12 mouse cellular contexts compared by ENCODE assay signal in the genomic region with DNA sequence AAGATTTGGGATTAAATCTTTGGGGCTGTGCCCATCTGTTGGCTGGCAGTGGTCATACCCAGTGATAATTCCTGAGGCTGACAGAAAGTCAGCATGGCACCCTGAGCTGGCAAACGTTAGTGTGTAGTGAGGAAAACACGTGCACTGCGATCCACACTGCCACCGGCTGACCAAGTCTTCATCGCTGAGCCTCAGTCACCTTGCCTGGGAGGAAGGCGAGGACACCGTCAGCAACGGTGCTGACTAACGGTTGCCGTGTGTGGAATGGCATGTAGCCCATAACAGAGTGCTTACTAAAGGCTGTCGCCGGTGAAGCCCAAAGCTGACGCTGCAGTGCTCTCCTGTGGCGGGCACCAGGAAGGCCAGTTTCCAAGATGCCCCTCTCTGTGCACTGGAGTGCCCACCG. TPM values are rescaled to one million over a fixed set of nuclear protein-coding genes. Genes with fewer than 3 reads are reported as not detected.
A peak's percentile ranks its signal among the peaks of the same experiment; 100 is the strongest.
DNase-seq lines count a peak whose midpoint lies in the region; ATAC-seq lines count a peak whose summit lies in the region.
"Had no signal": no experiment of that assay in that cellular context is flagged by ENCODE, and none has a peak within 500 bp of the region (broad histone marks: within the 10 kb centered on the region; RNA-seq: fewer than 3 reads in every experiment).

No protein-coding gene starts in this region.

- H3K27me3 ChIP-seq in heart, embryonic 13.5 days (replicated peaks), result no peaks in the 10 kb centered on the region
- H3K27me3 ChIP-seq: neural tube, embryonic 15.5 days had no signal

- peaks cover 47% of the 10 kb centered on the region for H3K4me1 ChIP-seq in heart, embryonic 13.5 days
- H3K4me1 ChIP-seq: neural tube, embryonic 15.5 days had no signal

- ATAC-seq in heart, embryonic 13.5 days (ENCODE audit: extremely low read depth, insufficient number of reproducible peaks, low FRiP score, low TSS enrichment), result no peak

- H3K27ac ChIP-seq in heart, embryonic 13.5 days (replicated peaks), result peak overlapping the region; percentile 96
- H3K27ac ChIP-seq: forebrain, embryonic 12.5 days; neural tube, embryonic 15.5 days had no signal

- no peak overlapping the region for H3K4me3 ChIP-seq in heart, embryonic 13.5 days
- H3K4me3 ChIP-seq: forebrain, embryonic 12.5 days; neural tube, embryonic 15.5 days had no signal

- no peak overlapping the region for H3K4me2 ChIP-seq in heart, embryonic 13.5 days
- H3K4me2 ChIP-seq: forebrain, embryonic 12.5 days; neural tube, embryonic 15.5 days had no signal

- H3K9me3 ChIP-seq in heart, embryonic 13.5 days, result no peaks in the 10 kb centered on the region
- H3K9me3 ChIP-seq: forebrain, embryonic 12.5 days; neural tube, embryonic 15.5 days had no signal

- H3K36me3 ChIP-seq in heart, embryonic 13.5 days, result peaks cover 98% of the 10 kb centered on the region

- WGBS in heart, embryonic 13.5 days, result 62% methylated on average over 15 of the region's 15 CpGs

- peak; percentile 32 to 37 for DNase-seq in layer of hippocampus, postnatal 10 days (ENCODE audit: low spot score in 2 of 2)
- no peak for DNase-seq in layer of hippocampus, adult 9-10 months (ENCODE audit: low spot score)
- peak; percentile 33 to 49 for DNase-seq in cerebellum, adult 18-20 months
- DNase-seq in cerebellum, postnatal 25 days, result peak; percentile 57 to 67
- DNase-seq in urinary bladder, postnatal 25 days (ENCODE audit: low spot score), result no peak
- no peak for DNase-seq in thymus, postnatal 14 days
- DNase-seq in kidney, postnatal 36 days, result no peak
- DNase-seq: kidney, adult 18-20 months; liver had no signal

- no peak overlapping the region for H3K9ac ChIP-seq in heart, embryonic 13.5 days
- H3K9ac ChIP-seq: forebrain, embryonic 12.5 days; neural tube, embryonic 15.5 days had no signal

RNA-seq across cellular contexts. Expression of a gene that starts 25.4 kb away (rescaled TPM):
- 100 to 1,000 TPM; 325 to 347 TPM for total RNA-seq in layer of hippocampus, postnatal 10 days (2021)
- polyA plus RNA-seq in heart, embryonic 13.5 days (2015; fragmentation: Nextera tagmentation; extraction: Ambion mirVana), result 140 and 150 TPM in 2 replicates

RNA-seq across cellular contexts. Expression of a gene that starts 46.4 kb away (rescaled TPM):
- total RNA-seq in layer of hippocampus, postnatal 10 days (2021), result not detected
- polyA plus RNA-seq in heart, embryonic 13.5 days (2015; fragmentation: Nextera tagmentation; extraction: Ambion mirVana), result not detected in 2 replicates
- polyA plus RNA-seq: neural tube, embryonic 15.5 days had no signal

RNA-seq across cellular contexts. Expression of a gene that starts 54.3 kb away (rescaled TPM):
- 10 to 100 TPM; 42.9 to 43.5 TPM for total RNA-seq in layer of hippocampus, postnatal 10 days (2021)
- polyA plus RNA-seq in heart, embryonic 13.5 days (2015; fragmentation: Nextera tagmentation; extraction: Ambion mirVana), result 29.5 and 32.6 TPM in 2 replicates

Comparison
In these comparisons a context has a peak if more than half of its experiments do, and no peak if none do; other contexts are left out.
1. DNase-seq: peak in layer of hippocampus, postnatal 10 days (2 of 2), cerebellum, adult 18-20 months (2 of 2) and cerebellum, postnatal 25 days (2 of 2); none in layer of hippocampus, adult 9-10 months (single experiment), urinary bladder, postnatal 25 days (single experiment), thymus, postnatal 14 days (single experiment) and kidney, postnatal 36 days (0 of 2).